Mouse (Mus musculus): ENCODE measurements at regions not wholly inside any gene's neighbourhood (a gene's known extent, or its start where the extent isn't known, plus 50 kb on each side); places are given as distances from the start of the nearest gene placed in this dataset.

GRCm38 (mm10) chr1:80032464-80032863, 171.5 kb upstream of the Serpine2 start:
- H3K27ac ChIP-seq (ENCODE audit: low read depth): peak overlapping the region; percentile 59
- H3K36me3 ChIP-seq (ENCODE audit: insufficient read depth): no peaks in the 10 kb centered on the region
- H3K4me3 ChIP-seq (ENCODE audit: low read depth, low read length): no peak overlapping the region
- no peak overlapping the region for H3K9ac ChIP-seq
- no peak for ATAC-seq (ENCODE audit: insufficient read depth)
- no peak for DNase-seq
- H3K27me3 ChIP-seq (ENCODE audit: insufficient read depth, low read length): no peaks in the 10 kb centered on the region
- H3K9me3 ChIP-seq (ENCODE audit: low read depth, low read length): no peaks in the 10 kb centered on the region
- peaks cover 11% of the 10 kb centered on the region for H3K4me1 ChIP-seq (ENCODE audit: insufficient read depth)
- no peak for TF ChIP-seq CTCF (IDR thresholded peaks at IDR 0.05; ENCODE audit: low read depth)
- no peak overlapping the region for H3K4me2 ChIP-seq

- no peak for TF ChIP-seq CTCF (IDR thresholded peaks at IDR 0.05; ENCODE audit: low read depth)
- DNase-seq (no peak), ATAC-seq (ENCODE audit: insufficient read depth) (no peak)
- Histone ChIP-seq H3K27me3 (ENCODE audit: insufficient read depth, low read length) (no peaks in the 10 kb centered on the region), H3K4me3 (ENCODE audit: low read depth, low read length) (no peak overlapping the region), H3K9ac (no peak overlapping the region), H3K36me3 (ENCODE audit: insufficient read depth) (no peaks in the 10 kb centered on the region), H3K9me3 (ENCODE audit: low read depth, low read length) (no peaks in the 10 kb centered on the region), H3K4me1 (ENCODE audit: insufficient read depth) (peaks cover 11% of the 10 kb centered on the region), H3K27ac (ENCODE audit: low read depth) (no peak overlapping the region), H3K4me2 (no peak overlapping the region)
- 62% methylated on average over 1 of the region's 1 CpGs for WGBS
These were observed 169.7 kb upstream of the Serpine2 start for GRCm38 (mm10) chr1:80030635-80031034.

- DNase-seq (no peak), ATAC-seq (ENCODE audit: insufficient read depth) (peak; percentile 33; the same call in 1 of the 2 replicates)
- no peak for TF ChIP-seq CTCF (IDR thresholded peaks at IDR 0.05; ENCODE audit: low read depth)
- Histone ChIP-seq H3K4me2 (no peak overlapping the region), H3K9ac (no peak overlapping the region), H3K27me3 (ENCODE audit: insufficient read depth, low read length) (no peaks in the 10 kb centered on the region), H3K27ac (ENCODE audit: low read depth) (no peak overlapping the region), H3K36me3 (ENCODE audit: insufficient read depth) (no peaks in the 10 kb centered on the region), H3K4me1 (ENCODE audit: insufficient read depth) (peaks cover 11% of the 10 kb centered on the region), H3K4me3 (ENCODE audit: low read depth, low read length) (no peak overlapping the region), H3K9me3 (ENCODE audit: low read depth, low read length) (no peaks in the 10 kb centered on the region)
- WGBS: 74% methylated on average over 3 of the region's 3 CpGs
These were observed 169.2 kb upstream of the Serpine2 start for GRCm38 (mm10) chr1:80030224-80030623.

- TF ChIP-seq CTCF (IDR thresholded peaks at IDR 0.05; ENCODE audit: low read depth): no peak
- H3K9ac ChIP-seq: no peak overlapping the region
- no peak overlapping the region for H3K27ac ChIP-seq (ENCODE audit: low read depth)
- 85% methylated on average over 4 of the region's 4 CpGs for WGBS
- H3K4me2 ChIP-seq: no peak overlapping the region
- ATAC-seq (ENCODE audit: insufficient read depth) (no peak), DNase-seq (no peak)
- no peak overlapping the region for H3K4me3 ChIP-seq (ENCODE audit: low read depth, low read length)
- no peaks in the 10 kb centered on the region for H3K9me3 ChIP-seq (ENCODE audit: low read depth, low read length)
- H3K4me1 ChIP-seq (ENCODE audit: insufficient read depth): peaks cover 11% of the 10 kb centered on the region; the same call in 1 of the 2 replicates
- H3K27me3 ChIP-seq (ENCODE audit: insufficient read depth, low read length): no peaks in the 10 kb centered on the region
- H3K36me3 ChIP-seq (ENCODE audit: insufficient read depth): no peaks in the 10 kb centered on the region
These were observed 165.1 kb upstream of the Serpine2 start for GRCm38 (mm10) chr1:80025863-80026616.

- Histone ChIP-seq H3K9me3 (ENCODE audit: low read depth, low read length) (no peaks in the 10 kb centered on the region), H3K4me2 (no peak overlapping the region), H3K4me3 (ENCODE audit: low read depth, low read length) (no peak overlapping the region), H3K9ac (no peak overlapping the region), H3K27me3 (ENCODE audit: insufficient read depth, low read length) (no peaks in the 10 kb centered on the region), H3K27ac (ENCODE audit: low read depth) (peak overlapping the region; percentile 56; the same call in 1 of the 2 replicates), H3K4me1 (ENCODE audit: insufficient read depth) (peaks cover 11% of the 10 kb centered on the region; the same call in 1 of the 2 replicates), H3K36me3 (ENCODE audit: insufficient read depth) (no peaks in the 10 kb centered on the region)
- peak; percentile 81 for DNase-seq
- ATAC-seq (ENCODE audit: insufficient read depth): peak; percentile 68; the same call in 1 of the 2 replicates
- no peak for TF ChIP-seq CTCF (IDR thresholded peaks at IDR 0.05; ENCODE audit: low read depth)
- WGBS: 25% methylated on average over 6 of the region's 6 CpGs
These were observed 162.6 kb upstream of the Serpine2 start for GRCm38 (mm10) chr1:80023518-80024095.

- ATAC-seq (ENCODE audit: insufficient read depth): no peak
- Histone ChIP-seq H3K27ac (ENCODE audit: low read depth) (no peak overlapping the region), H3K4me3 (ENCODE audit: low read depth, low read length) (no peak overlapping the region), H3K4me1 (ENCODE audit: insufficient read depth) (peaks cover 11% of the 10 kb centered on the region; the same call in 1 of the 2 replicates), H3K4me2 (no peak overlapping the region), H3K36me3 (ENCODE audit: insufficient read depth) (no peaks in the 10 kb centered on the region), H3K27me3 (ENCODE audit: insufficient read depth, low read length) (no peaks in the 10 kb centered on the region), H3K9ac (no peak overlapping the region), H3K9me3 (ENCODE audit: low read depth, low read length) (no peaks in the 10 kb centered on the region)
- DNase-seq: no peak
- TF ChIP-seq CTCF (IDR thresholded peaks at IDR 0.05; ENCODE audit: low read depth): no peak
- 47% methylated on average over 3 of the region's 3 CpGs for WGBS
These were observed 160.9 kb upstream of the Serpine2 start for GRCm38 (mm10) chr1:80021866-80022265.

- Histone ChIP-seq H3K9me3 (ENCODE audit: low read depth, low read length) (no peaks in the 10 kb centered on the region), H3K9ac (no peak overlapping the region), H3K27me3 (ENCODE audit: insufficient read depth, low read length) (no peaks in the 10 kb centered on the region), H3K4me3 (ENCODE audit: low read depth, low read length) (no peak overlapping the region), H3K36me3 (ENCODE audit: insufficient read depth) (no peaks in the 10 kb centered on the region), H3K4me1 (ENCODE audit: insufficient read depth) (peaks cover 4% of the 10 kb centered on the region; the same call in 1 of the 2 replicates), H3K4me2 (no peak overlapping the region), H3K27ac (ENCODE audit: low read depth) (no peak overlapping the region)
- DNase-seq: peak; percentile 51
- WGBS: 50% methylated on average over 11 of the region's 11 CpGs
- peak; percentile 47; the same call in 1 of the 2 replicates for ATAC-seq (ENCODE audit: insufficient read depth)
- TF ChIP-seq CTCF (IDR thresholded peaks at IDR 0.05; ENCODE audit: low read depth): no peak
These were observed 157.5 kb upstream of the Serpine2 start for GRCm38 (mm10) chr1:80018391-80019065.
